Mouse (Mus musculus) CH12.LX (cell line): ENCODE data around the gene Krtdap.

Source experiments
- CHD1 ChIP-seq: IDR thresholded peaks from 2 replicates; pipeline ENCODE4 v1.6.1; 2012; ENCODE audit warnings: low read depth, low read length, improper control_type of control experiment, inconsistent platforms
- CHD2 ChIP-seq: IDR thresholded peaks from 2 replicates; pipeline ENCODE4 v1.6.1; 2011; ENCODE audit warnings: low read length, improper control_type of control experiment
- CTCF ChIP-seq, 2 experiments: IDR thresholded peaks in 1 of 2; conservative IDR thresholded peaks in 1 of 2; 2 replicates each; pipeline ENCODE4 v1.5.1; 2011 to 2012; ENCODE audit warnings: low read depth in 2 of 2, low read length in 2 of 2, improper control_type of control experiment in 1 of 2, inconsistent platforms in 1 of 2, mild to moderate bottlenecking in 1 of 2, moderate library complexity in 1 of 2
- EP300 ChIP-seq: IDR thresholded peaks from 2 replicates; pipeline ENCODE4 v1.6.1; 2011; ENCODE audit warnings: low read length, improper control_type of control experiment
- MAX ChIP-seq: IDR thresholded peaks from 2 replicates; pipeline ENCODE4 v1.6.1; 2011; ENCODE audit warnings: low read length, improper control_type of control experiment
- MAZ ChIP-seq: IDR thresholded peaks from 2 replicates; pipeline ENCODE4 v1.6.1; 2012; ENCODE audit warnings: low read depth, mild to moderate bottlenecking, inconsistent platforms, low read length, improper control_type of control experiment, moderate library complexity
- MXI1 ChIP-seq: IDR thresholded peaks from 2 replicates; pipeline ENCODE4 v1.6.1; 2011; ENCODE audit warnings: mild to moderate bottlenecking, low read depth, low read length, improper control_type of control experiment
- MYC ChIP-seq: IDR thresholded peaks from 2 replicates; pipeline ENCODE4 v1.6.1; 2011; ENCODE audit warnings: low read depth, mild to moderate bottlenecking, improper control_type of control experiment, low read length
- POLR2A ChIP-seq: IDR thresholded peaks from 2 replicates; pipeline ENCODE4 v1.6.1; 2011; ENCODE audit warnings: low read depth, mild to moderate bottlenecking, improper control_type of control experiment, low read length
- RAD21 ChIP-seq: IDR thresholded peaks from 2 replicates; pipeline ENCODE4 v1.6.1; 2011; ENCODE audit warnings: low read depth, mild to moderate bottlenecking, low read length, improper control_type of control experiment, moderate library complexity
- RCOR1 ChIP-seq: conservative IDR thresholded peaks from 2 replicates; pipeline ENCODE4 v1.6.1; 2012; ENCODE audit warnings: low read depth, mild to moderate bottlenecking, inconsistent platforms, low read length, improper control_type of control experiment
- USF1 ChIP-seq: IDR thresholded peaks from 2 replicates; pipeline ENCODE4 v1.6.1; 2014; ENCODE audit warnings: low read depth, mild to moderate bottlenecking, inconsistent platforms, low read length, improper control_type of control experiment
- USF2 ChIP-seq: conservative IDR thresholded peaks from 2 replicates; pipeline ENCODE4 v1.6.1; 2011; ENCODE audit warnings: low read depth, low read length, improper control_type of control experiment
- ZKSCAN1 ChIP-seq: IDR thresholded peaks from 2 replicates; pipeline ENCODE4 v1.6.1; 2012; ENCODE audit warnings: low read depth, inconsistent platforms, low read length, improper control_type of control experiment, borderline replicate concordance

- TF ChIP-seq EP300 (no peak), RCOR1 (no peak), CHD2 (no peak), USF2 (no peak), ZKSCAN1 (no peak), POLR2A (no peak), USF1 (no peak), CTCF (conservative IDR thresholded peaks at IDR 0.05 in 1 of 2, IDR thresholded peaks at IDR 0.05 in 1 of 2; ENCODE audit: low read depth in 2 of 2, low read length in 2 of 2) (no peak), RAD21 (no peak), MYC (no peak), MXI1 (no peak), MAX (no peak), CHD1 (no peak), MAZ (no peak)
These were observed 36.0 kb downstream of the Krtdap start, which contains the start of gene Ffar2 for GRCm38 (mm10) chr7:30823675-30824074.
